Mouse (Mus musculus) regulatory T cell (primary cell): ENCODE data around the gene Wdr86.

Source experiments
- in situ Hi-C: fragments of 300-600 bp; cut with MboI, MseI; formaldehyde crosslinking; loops from one replicate; pipeline ENCODE4 v1.15.1; 2025; ENCODE audit warnings: high pct_unique_total_duplicates

Wdr86 gene

DNA sequence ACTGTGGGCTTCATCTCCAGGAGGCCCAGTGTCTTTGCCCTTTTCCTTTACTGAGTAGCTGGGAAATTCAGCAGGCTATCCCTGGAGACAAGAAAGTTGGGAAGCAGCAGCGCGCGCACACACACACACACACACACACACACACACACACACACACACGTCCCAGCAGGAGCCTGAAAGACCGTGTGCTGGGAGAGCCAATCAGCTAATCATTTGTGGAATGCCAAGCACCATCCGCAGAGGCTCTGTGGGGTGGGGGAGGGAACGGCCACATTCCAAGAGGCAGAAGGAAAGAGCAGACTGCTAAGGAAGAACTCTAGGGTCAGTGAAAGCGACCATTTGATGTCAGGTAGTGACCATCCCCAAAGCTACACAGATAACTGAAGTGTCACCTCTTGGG is 2.6 kb upstream of the Wdr86 start:
- in situ Hi-C loops = no loop called here

DNA sequence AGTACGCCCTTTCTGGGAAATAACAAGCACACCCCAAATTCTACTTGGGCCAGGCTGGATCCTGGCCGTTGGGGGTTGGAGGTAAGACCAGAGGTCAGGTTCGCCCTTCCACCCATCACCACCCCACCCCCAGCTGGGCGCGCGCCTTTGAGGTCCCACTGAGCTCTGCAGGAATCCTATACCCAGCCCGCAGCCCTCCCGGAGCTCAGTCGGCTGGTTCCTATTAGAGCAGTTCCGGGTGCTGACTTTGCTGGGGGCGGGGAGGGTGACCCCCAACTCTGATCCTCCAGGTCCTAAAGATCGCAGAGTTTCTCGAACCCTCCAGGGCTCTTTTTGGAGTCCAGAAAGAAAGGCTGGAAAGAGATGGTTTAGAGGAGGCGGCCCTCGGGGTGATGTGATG is 459 bp upstream of the Wdr86 start:
- in situ Hi-C loops = no loop called here

DNA sequence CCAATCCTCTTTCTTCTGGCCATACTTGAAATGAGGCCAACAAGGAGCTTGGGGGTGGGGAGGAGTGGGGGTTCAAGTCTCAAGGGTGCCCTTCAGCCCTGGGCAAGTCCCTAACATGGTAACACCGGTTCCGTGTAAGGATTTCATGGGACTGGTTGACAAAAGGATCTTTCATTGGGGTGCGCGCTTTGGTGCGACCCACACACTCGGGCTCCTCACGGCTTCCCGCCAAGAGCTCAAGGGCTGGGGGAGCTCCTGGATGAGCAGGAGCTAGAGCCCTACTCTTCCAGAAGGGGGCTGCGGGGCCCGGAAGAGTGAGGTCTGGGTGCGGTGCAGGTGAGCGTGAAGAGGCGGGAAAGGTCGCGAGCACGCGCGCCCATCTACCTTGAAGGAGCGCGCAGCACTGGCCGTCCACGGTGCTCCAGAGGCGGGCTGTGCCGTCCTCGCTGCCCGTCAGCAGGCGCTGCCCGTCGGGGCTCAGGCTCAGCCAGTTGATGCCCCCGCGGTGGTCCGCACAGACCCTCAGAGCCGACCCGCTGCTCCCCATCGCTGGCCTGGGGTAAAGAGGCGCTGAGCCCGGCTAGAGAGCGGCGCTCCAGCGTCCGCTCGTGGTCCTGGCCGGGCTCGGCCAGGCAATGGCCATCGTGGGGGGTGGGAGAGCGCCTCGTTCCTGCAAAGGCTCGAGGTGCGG is 585 bp downstream of the Wdr86 start:
- in situ Hi-C loops = no loop called here

DNA sequence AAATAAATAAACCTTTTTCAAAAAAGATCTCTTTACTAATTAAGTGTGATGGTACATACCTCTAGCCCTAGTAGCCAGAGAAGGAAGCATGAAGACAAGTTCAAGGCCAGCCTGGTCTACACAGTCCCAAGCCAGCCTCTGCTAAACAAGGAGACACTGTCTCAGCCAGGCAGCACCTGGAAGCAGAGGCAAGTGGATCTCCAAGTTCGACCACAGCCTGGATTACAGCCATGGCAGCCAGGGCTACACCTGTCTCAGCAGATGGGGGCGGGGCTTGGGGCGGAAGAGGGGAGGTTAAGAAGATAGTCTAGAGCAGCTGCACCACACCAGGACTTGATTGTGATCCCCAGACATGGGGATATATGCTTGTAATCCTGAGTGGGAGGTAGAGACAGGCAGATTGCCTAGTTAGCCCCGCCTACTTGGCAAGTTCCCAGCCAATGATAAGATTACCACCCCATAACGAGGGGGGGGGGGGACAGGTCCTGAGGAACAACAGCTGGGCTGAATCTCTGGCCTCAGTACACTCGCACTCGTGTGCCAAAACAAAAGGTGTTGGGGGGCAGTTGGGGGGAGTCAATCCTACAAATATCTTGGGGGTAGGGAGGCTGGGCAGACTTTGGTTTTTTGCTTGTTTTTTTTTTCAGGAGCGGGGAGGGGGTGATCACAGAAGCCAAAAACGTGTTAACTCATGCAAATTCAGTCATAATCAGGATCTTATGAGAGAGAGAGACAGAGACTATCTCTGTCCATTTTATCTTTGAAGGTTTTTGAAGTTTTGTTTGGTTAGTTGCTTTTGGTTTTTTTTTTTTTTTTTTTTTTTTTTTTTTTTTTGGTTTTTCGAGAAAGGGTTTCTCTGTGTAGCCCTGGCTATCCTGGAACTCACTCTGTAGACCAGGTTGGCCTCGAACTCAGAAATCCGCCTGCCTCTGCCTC is 3.4 kb downstream of the Wdr86 start:
- in situ Hi-C loops = no loop called here

DNA sequence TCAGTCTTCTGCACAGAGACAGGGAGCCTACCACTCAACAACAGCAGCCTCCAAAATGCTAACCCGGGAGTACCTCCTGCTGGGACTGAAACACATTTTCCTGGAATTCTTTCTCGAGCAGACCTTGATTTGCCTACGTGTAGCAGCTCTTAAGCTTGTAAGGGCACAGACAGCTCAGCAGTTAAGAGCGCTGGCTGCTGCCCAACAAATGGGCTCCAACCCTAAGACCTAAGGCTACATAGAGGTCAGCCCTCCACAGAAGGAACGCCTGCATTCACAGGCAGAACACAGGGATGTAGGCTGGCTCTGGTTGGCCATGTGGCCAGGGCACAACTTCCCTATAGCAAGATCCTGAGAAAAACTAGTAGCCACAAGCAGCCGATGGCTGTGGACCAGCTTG is 4.6 kb downstream of the Wdr86 start:
- in situ Hi-C loops = no loop called here

DNA sequence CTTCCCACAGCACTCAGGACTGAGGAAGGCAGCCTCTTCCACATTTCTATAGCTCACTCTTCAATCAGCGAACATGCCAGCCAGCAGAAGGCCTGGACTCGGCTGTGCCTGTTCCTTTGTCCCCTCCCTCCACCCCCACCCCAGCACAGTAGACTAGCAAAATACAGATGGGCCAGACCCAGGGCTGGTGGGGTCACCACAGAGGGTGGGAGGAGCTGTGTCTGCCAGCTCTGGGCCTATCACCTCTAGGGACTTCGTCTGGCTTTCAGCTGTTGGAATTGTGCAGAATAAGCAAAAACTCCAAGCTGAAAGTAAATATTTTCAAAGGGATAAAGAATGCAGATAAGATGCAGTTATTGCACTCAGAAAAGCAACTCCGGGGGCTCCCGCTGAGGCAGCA is 5.7 kb downstream of the Wdr86 start:
- in situ Hi-C loops = no loop called here

DNA sequence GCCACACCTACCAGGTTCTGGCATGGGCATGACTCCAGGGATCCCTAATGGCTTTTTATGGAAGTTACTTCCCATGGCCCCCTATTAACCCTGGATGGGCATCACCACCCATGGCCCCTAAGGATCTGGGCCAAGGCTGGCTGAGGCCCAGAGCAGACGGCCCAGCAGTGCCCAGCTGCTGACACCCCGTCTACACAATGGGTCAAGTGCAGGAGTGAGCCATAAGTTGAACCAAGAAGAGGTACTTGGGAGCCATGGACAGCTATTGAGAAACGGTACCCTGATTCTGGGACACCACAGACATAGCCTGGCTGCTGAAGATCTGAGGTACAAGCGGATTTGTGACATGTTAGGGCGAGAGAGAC is 6.3 kb downstream of the Wdr86 start:
- in situ Hi-C loops = no loop called here

DNA sequence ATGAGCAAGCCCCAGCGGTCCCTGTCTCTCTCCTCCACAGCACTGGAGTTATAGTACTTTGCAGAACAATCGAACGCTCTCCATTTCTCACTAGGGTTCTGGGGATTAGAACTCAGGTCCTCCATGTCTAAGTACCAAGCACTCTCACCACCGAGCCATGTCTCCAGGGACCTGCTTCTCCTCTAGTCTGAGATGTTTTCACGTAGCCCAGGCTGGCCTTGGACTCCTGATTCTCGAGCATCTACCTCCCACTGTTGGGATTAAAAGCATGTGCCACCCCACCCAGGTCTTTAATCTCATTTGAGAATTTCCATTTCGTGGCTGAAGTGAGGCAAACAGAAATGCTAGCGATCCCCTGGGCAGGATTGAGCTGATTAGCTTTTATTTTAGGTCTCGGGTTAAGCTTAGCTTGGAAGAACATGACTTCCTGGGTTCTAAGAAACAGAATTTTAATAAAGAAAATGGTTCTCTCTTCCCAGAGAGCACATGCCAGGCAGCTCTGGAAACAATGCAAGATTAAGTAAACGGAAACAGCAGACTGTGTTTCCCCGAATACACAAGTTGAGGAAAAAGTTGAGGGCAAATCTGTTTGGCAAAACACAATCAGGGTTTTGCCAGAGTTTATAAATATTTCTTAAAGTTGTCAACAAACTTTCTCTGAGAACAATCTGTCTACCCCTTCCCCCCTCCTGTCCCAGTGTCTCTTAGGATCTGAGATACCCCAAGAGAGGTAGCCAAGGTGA is 6.8 kb downstream of the Wdr86 start:
- in situ Hi-C loops = no loop called here

DNA sequence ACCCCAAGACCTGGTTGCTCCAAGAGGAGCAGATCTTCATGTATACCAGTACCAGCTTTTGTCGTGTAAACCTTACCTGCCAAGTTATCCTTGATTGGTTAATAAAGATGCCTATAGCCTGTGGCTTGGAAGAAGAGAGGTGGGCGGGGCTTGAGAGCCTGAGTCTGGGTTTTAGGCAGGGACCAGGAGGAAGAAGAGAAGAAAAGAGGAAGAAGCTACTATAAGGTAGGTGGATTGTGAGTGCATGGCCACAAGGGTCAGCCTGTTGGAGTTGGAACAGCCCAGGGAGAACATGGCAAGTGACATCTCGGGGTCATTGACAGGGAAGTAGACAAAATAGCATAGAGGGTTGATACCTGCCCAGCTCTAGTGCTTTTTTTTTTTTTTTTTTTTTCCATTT is 10.7 kb downstream of the Wdr86 start:
- in situ Hi-C loops = no loop called here

DNA sequence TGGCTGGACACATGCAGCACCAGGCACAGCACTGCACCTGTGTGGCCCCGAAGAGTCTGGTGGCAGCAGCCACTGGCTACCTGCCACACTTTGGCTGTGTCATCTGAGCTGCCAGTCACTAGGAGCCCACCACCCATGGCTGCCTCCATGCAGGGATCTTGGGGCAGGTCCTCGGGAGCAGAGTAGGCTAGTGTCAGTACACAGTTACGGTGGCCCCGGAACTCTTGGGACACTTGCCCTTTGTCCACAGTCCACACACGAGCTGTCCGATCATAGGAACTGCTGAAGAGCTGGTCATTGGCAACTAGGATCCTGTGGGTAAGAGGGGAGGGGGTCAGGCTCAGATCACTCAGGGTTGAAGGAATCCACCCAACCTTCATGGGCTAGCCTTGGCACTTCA is 12.5 kb downstream of the Wdr86 start:
- in situ Hi-C loops = no loop called here

DNA sequence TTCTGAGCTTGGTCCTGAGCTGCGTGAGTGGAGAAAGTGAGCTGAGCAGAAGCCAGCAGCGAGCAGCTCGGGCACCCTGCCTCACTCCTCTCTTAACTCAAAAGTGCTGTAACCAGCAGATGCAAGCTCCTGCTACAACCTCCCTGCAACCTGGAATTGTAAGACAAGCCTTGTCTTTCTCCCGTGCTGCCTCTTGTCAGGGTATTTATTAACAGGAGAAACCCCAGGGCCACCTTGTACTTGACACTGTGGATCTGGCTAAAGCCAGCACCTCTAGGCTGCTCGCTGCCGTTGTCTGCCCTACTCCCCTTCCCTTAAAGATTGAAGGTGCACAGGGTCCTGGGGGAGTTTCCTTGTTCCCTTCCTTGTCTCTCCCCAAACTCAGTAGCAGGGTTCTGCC is 16.5 kb downstream of the Wdr86 start:
- in situ Hi-C loops = no loop called here

DNA sequence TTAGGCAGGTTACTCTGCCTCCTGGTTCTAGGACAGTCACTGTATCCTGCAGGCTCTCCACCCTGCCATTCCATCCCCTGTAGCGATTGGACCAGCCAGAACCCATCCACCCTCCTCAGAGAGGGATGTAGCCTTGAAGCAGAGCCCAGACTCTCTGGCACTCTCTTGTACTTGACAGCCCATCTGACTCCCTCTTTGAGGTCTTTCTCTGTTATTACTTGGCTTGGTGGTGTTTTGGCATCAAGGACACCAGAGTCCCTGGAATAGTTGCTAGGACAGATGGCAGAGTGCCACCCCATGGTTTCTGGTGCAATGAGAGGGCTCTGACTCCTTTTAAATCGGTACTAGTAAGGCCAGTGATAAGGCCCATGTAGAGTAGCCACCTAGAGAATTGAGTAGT is 17.3 kb downstream of the Wdr86 start:
- in situ Hi-C loops = no loop called here

DNA sequence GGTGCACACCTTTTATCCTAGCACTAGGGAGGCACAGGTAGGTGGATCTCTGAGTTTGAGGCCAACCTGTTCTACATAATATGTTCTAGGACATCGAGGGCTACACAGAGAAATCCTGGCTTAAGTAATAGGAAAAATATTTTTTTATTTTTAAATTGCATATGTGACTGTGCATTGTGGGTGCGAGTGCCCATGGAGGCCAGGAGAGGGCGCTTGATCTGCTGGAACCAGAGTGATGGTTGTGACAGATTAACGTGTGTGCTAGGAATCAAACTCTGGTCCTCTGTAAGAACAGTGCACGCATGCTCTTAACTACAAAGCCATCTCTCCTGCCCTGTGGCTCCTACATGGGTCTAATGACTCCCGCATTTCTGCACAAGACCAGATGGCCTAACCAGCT is 18.9 kb downstream of the Wdr86 start:
- in situ Hi-C loops = no loop called here

DNA sequence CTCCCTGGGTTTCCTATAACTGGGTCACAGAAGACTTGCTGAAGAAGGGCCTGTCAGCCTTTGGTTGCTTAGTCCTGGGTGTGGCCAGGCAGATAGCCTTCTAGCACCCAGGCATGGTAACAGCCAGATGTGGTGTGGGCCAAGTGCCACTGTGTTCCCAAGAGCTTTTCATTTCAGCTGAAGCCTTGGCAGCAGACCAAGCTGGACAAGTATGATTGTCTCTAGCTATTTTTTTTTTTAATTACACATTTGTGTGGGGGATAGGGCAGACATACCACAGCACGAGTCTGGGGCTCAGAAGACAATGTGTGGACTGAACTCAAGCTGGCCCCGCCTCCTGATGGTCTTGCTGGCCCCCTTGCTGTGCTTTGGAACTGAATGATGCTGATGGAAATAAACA is 20.6 kb downstream of the Wdr86 start:
- in situ Hi-C loops = no loop called here

DNA sequence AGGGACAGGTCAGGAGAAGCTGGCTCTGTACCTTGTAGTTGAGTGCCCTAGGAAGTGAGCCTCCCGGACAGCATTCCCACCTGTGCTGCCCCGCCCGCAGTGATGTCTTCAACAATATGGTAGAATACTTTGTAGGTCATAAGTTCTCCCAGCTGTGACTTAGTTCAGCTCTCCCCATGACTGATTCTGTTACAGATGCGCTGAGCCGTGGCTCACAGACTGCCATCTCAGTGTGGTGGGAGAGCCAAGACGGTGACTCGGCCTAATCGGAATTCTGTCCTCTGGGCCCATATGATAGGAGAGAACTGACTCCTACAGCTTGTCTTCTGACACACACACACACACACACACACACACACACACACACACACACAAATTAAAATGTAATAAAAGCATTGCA is 25.9 kb downstream of the Wdr86 start:
- in situ Hi-C loops = no loop called here

DNA sequence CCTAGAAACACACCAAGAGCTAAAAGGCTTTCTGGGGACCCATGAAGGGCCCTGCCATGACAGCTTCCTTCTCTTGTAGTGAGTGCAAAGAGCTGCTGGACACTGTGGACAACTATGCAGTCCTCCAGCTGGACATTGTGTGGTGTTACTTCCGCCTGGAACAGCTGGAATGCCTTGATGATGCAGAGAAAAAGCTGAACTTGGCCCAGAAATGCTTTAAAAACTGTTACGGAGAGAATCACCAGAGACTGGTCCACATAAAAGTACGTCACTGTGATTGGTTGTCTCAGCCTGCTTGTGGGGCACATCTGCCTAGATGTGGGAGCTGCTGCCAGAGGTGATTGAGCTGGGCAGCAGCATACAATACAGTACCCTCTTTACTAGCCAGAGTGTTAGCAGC is 29.3 kb downstream of the Wdr86 start:
- in situ Hi-C loops = no loop called here

DNA sequence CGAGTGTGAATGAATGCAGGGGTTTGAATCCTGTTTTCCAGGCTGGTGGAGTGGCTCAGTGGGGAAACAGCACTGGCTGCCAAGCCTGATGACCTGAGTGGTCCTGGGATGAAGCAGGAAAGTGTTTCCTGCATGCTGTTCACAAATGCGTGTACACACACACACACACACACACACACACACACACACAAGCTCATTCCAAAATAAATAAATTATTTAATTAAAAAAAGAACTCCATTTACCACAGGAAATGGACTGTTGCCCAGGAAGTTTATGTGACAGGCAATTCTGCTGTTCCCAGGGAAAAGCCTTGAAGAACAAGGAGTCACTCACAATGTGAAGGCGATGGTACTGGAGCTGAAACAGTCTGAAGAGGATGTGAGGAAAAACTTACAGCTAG is 33.8 kb downstream of the Wdr86 start:
- in situ Hi-C loops = no loop called here

DNA sequence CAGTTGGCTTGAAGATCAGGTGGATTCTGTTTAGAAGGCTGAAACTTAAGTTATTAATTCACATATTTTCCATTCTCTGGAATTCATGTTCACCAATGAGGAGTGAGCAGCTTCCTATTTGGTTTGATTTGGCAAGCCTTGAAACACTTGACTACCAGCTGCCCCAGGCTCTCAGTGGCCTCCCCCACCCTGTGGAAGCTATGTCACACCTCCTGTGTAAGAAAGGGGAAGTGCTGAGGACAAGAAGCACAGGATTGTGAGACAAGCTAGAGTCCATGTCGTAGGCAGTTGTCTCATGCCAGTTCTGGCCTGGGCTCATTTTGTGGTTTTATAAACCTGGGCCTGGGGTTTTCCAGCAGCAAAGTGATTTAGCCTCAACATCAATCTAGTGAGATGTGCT is 42.8 kb downstream of the Wdr86 start:
- in situ Hi-C loops = loop anchor here (10.0 kb wide), 2 partner anchors 293 to 847 kb away; partner anchors contain the start of genes Abcb8 and Atg9b

DNA sequence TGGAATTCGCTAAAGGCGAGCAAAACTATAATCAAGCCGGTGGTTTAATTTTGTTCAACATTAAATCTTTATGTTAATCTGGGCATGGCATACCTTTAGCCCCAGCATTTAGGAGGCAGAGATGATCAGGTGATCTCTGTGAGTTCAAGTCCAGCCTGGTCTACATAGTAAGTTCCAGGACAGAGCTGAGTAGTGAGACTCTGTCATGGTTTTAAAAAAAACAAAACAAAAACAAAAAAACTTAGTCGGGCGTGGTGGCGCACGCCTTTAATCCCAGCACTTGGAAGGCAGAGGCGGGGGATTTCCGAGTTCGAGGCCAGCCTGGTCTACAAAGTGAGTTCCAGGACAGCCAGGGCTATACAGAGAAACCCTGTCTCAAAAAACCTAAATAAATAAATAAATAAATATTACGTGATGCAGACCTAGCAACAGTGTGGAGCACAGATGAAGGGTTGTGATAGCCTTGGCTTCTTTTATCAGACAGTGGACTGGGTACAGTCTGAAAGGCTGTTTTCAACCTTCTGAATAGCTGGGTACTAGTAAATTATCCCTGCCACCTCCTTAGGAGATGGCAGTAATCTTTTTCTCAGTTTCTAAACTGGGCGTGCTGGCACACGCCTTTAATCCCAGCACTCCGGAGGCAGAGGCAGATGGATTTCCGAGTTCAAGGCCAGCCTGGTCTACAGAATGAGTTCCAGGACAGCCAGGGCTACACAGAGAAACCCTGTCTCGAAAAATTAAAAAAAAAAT is 43.7 kb downstream of the Wdr86 start:
- in situ Hi-C loops = loop anchor here (10.0 kb wide), 2 partner anchors 292 to 848 kb away; partner anchors contain the start of genes Abcb8 and Atg9b

DNA sequence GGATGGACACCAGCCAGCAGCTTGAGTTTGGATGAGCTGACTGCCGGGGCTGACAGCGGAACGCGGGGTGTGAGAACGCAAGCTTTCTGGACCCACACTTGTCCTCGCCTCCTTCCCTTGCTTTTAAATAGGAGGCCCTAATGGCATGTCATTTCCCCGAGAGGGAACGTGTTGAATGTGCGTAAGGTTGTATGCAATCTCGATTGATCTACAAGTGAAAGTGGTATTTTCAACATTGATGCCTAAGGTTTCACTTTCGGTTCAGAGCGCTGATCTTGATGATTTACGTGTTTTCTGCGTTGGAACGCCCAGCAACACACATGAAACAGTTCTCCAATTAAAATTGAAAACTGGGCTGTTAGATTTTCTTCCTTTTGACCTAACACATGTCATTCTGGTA is 44.4 kb downstream of the Wdr86 start:
- in situ Hi-C loops = loop anchor here (10.0 kb wide), 2 partner anchors 291 to 849 kb away; partner anchors contain the start of genes Abcb8 and Atg9b

DNA sequence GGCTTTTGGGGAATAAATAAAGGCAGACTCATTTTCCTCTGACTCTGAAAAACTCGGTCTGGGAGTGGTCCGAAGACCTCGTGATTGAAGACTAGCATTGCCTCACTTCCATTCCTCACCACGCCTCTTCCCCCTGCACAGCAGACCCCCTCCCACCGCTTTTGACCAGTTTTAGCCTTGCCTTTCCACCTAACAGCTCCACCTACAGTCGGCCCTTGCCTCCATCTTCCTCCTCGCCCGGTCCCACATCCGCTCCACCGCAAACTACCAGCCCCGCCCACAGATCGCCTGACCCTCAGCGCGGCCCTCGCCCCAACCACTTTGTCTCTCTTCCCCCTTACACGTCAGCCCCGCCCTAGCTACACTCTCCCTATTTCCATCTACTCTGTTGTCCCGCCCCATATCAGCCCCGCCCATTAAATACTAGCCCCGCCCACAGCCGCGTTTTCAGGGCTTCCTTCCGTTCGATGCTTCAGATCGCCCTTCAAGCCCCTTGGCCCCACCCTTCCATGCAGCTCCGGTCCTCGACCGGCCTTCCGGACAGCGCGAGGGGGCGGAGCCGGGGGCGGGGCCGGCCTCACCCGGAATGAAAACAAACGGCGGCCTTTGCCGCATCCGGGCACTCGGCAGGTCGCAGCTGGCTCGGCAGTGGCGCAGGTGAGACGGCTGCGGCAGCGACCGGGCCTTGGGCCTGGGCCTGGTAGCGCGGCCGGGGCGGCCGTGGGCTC is 45.0 kb downstream of the Wdr86 start, which contains the start of gene Nub1:
Gene Nub1 (plus strand): TSS at position 167 of the 728 bp plus-strand sequence.
- in situ Hi-C loops = loop anchor here (10.0 kb wide), 2 partner anchors 291 to 849 kb away; partner anchors contain the start of genes Abcb8 and Atg9b
